ENCODE assay signal across 21 mouse cellular contexts in genomic region chr10:80553997-80554396, GRCm38 (mm10). TPM values are rescaled to one million over a fixed set of nuclear protein-coding genes. Genes with fewer than 3 reads are reported as not detected.
DNase-seq lines count a peak whose midpoint lies in the region; ATAC-seq and TF ChIP-seq lines count a peak whose summit lies in the region.
"Had no signal": no experiment of that assay in that cellular context is flagged by ENCODE, and none has a peak within 500 bp of the region (broad histone marks: within the 10 kb centered on the region; RNA-seq: fewer than 3 reads in every experiment).

No protein-coding gene starts in this region.

- H3K4me3 ChIP-seq in heart, embryonic 10.5 days: peak overlapping the region; percentile 25; the same call in 1 of the 2 replicates
- H3K4me3 ChIP-seq in heart, postnatal 0 days (ENCODE audit: low read depth, low read length): no peak overlapping the region
- H3K4me3 ChIP-seq in G1E (ENCODE audit: low read depth, low read length): peak overlapping the region; percentile 36; the same call in 1 of the 2 replicates
- H3K4me3 ChIP-seq in liver, embryonic 12.5 days: peak overlapping the region; percentile 31
- no peak overlapping the region for H3K4me3 ChIP-seq in midbrain, embryonic 15.5 days
- no peak overlapping the region for H3K4me3 ChIP-seq in midbrain, embryonic 10.5 days
- H3K4me3 ChIP-seq: embryonic facial prominence, embryonic 15.5 days; forebrain, embryonic 12.5 days; gastrocnemius, adult 2 months; neural tube, embryonic 12.5 days had no signal

- intact Hi-C loops in heart, postnatal 14 days (cut with DNase I): loop anchor here (10.0 kb wide), 1 partner anchor 179 kb away; no protein-coding TSS in a partner anchor

- no peaks in the 10 kb centered on the region for H3K27me3 ChIP-seq in heart, embryonic 10.5 days (ENCODE audit: insufficient read depth, poor library complexity, severe bottlenecking)
- H3K27me3 ChIP-seq in heart, postnatal 0 days (ENCODE audit: control insufficient read depth, insufficient read depth, low read length): no peaks in the 10 kb centered on the region
- no peaks in the 10 kb centered on the region for H3K27me3 ChIP-seq in G1E (ENCODE audit: insufficient read depth, low read length)
- H3K27me3 ChIP-seq in liver, embryonic 12.5 days (replicated peaks): no peaks in the 10 kb centered on the region
- no peaks in the 10 kb centered on the region for H3K27me3 ChIP-seq in midbrain, embryonic 15.5 days (replicated peaks)
- H3K27me3 ChIP-seq in midbrain, embryonic 10.5 days (ENCODE audit: low read depth, poor library complexity, severe bottlenecking): no peaks in the 10 kb centered on the region
- H3K27me3 ChIP-seq: embryonic facial prominence, embryonic 15.5 days; forebrain, embryonic 12.5 days; neural tube, embryonic 12.5 days; Patski had no signal

- H3K27ac ChIP-seq in heart, embryonic 10.5 days: peak overlapping the region; percentile 65
- no peak overlapping the region for H3K27ac ChIP-seq in heart, postnatal 0 days (ENCODE audit: low read depth)
- peak overlapping the region; percentile 91 for H3K27ac ChIP-seq in liver, embryonic 12.5 days
- no peak overlapping the region for H3K27ac ChIP-seq in midbrain, embryonic 15.5 days
- H3K27ac ChIP-seq in midbrain, embryonic 10.5 days (replicated peaks): no peak overlapping the region
- H3K27ac ChIP-seq: embryonic facial prominence, embryonic 15.5 days; forebrain, embryonic 12.5 days; gastrocnemius, adult 2 months; hindbrain, embryonic 14.5 days; neural tube, embryonic 12.5 days had no signal

- no peak overlapping the region for H3K4me2 ChIP-seq in heart, postnatal 0 days (ENCODE audit: low read depth, low read length)
- H3K4me2 ChIP-seq in liver, embryonic 12.5 days: peak overlapping the region; percentile 75
- H3K4me2 ChIP-seq in midbrain, embryonic 15.5 days: no peak overlapping the region
- H3K4me2 ChIP-seq: embryonic facial prominence, embryonic 15.5 days; forebrain, embryonic 12.5 days; hindbrain, embryonic 14.5 days; midbrain, embryonic 11.5 days; neural tube, embryonic 12.5 days had no signal

- DNase-seq in heart, embryonic 10.5 days (ENCODE audit: low spot score): no peak
- no peak for DNase-seq in heart, postnatal 14 days
- DNase-seq in heart, postnatal 0 days (ENCODE audit: low spot score): no peak
- no peak for DNase-seq in heart, adult 11 months
- DNase-seq in G1E (ENCODE audit: low spot score): no peak
- DNase-seq in midbrain, embryonic 10.5 days (ENCODE audit: low spot score): no peak
- DNase-seq: cerebellum, adult 11 months; cerebellum, postnatal 10 days; gastrocnemius, adult 2 months; kidney, postnatal 36 days; lung, adult 2 months; right cerebral cortex, postnatal 14 days; spleen, adult 18-20 months had no signal

- H3K9ac ChIP-seq in heart, postnatal 0 days (replicated peaks; ENCODE audit: low read depth, low read length): no peak overlapping the region
- peak overlapping the region; percentile 70 for H3K9ac ChIP-seq in liver, embryonic 12.5 days
- no peak overlapping the region for H3K9ac ChIP-seq in midbrain, embryonic 15.5 days
- H3K9ac ChIP-seq: embryonic facial prominence, embryonic 15.5 days; forebrain, embryonic 12.5 days; hindbrain, embryonic 14.5 days; neural tube, embryonic 12.5 days had no signal

- no peak for TF ChIP-seq EP300 in heart, postnatal 0 days (IDR thresholded peaks at IDR 0.05; ENCODE audit: low read depth)

- WGBS in heart, embryonic 10.5 days: 55% methylated on average over 6 of the region's 6 CpGs
- 58% methylated on average over 6 of the region's 6 CpGs for WGBS in heart, postnatal 0 days
- 55% methylated on average over 6 of the region's 6 CpGs for WGBS in liver, embryonic 12.5 days (ENCODE audit: insufficient replicate concordance)
- 88% methylated on average over 6 of the region's 6 CpGs for WGBS in midbrain, embryonic 15.5 days
- 90% methylated on average over 6 of the region's 6 CpGs for WGBS in midbrain, embryonic 10.5 days

- 0 out of 2 replicates have a peak, but pooled peaks have one; percentile 21 for ATAC-seq in heart, postnatal 0 days (ENCODE audit: insufficient read depth, low read depth)
- no peak for ATAC-seq in G1E (ENCODE audit: extremely low read depth, insufficient number of reproducible peaks, low FRiP score, poor library complexity, severe bottlenecking)
- peak; percentile 53 for ATAC-seq in liver, embryonic 12.5 days
- no peak for ATAC-seq in midbrain, embryonic 15.5 days (replicated peaks)
- ATAC-seq: Patski had no signal

- no peaks in the 10 kb centered on the region for H3K9me3 ChIP-seq in heart, embryonic 10.5 days
- no peaks in the 10 kb centered on the region for H3K9me3 ChIP-seq in heart, postnatal 0 days (replicated peaks; ENCODE audit: control insufficient read depth, low read length)
- H3K9me3 ChIP-seq in G1E (replicated peaks): no peaks in the 10 kb centered on the region
- no peaks in the 10 kb centered on the region for H3K9me3 ChIP-seq in liver, embryonic 12.5 days (replicated peaks)
- H3K9me3 ChIP-seq in midbrain, embryonic 15.5 days: no peaks in the 10 kb centered on the region
- no peaks in the 10 kb centered on the region for H3K9me3 ChIP-seq in midbrain, embryonic 10.5 days (replicated peaks)
- H3K9me3 ChIP-seq: embryonic facial prominence, embryonic 15.5 days; forebrain, embryonic 12.5 days; neural tube, embryonic 12.5 days had no signal

- H3K36me3 ChIP-seq in heart, embryonic 10.5 days: peaks cover 22% of the 10 kb centered on the region
- H3K36me3 ChIP-seq in heart, postnatal 0 days (replicated peaks; ENCODE audit: control insufficient read depth, insufficient read depth, low read length): peaks cover 19% of the 10 kb centered on the region
- H3K36me3 ChIP-seq in G1E (replicated peaks): peaks cover 88% of the 10 kb centered on the region
- peaks cover 45% of the 10 kb centered on the region for H3K36me3 ChIP-seq in liver, embryonic 12.5 days
- H3K36me3 ChIP-seq in midbrain, embryonic 15.5 days (replicated peaks): peaks cover 9% of the 10 kb centered on the region; the same call in 1 of the 2 replicates
- H3K36me3 ChIP-seq in midbrain, embryonic 10.5 days: peaks cover 20% of the 10 kb centered on the region

- H3K4me1 ChIP-seq in heart, embryonic 10.5 days: peaks cover 64% of the 10 kb centered on the region
- peaks cover 19% of the 10 kb centered on the region for H3K4me1 ChIP-seq in heart, postnatal 0 days (ENCODE audit: control insufficient read depth, insufficient read depth)
- peaks cover 65% of the 10 kb centered on the region for H3K4me1 ChIP-seq in G1E (ENCODE audit: insufficient read depth, low read depth, low read length)
- H3K4me1 ChIP-seq in liver, embryonic 12.5 days: peaks cover 76% of the 10 kb centered on the region
- peaks cover 19% of the 10 kb centered on the region for H3K4me1 ChIP-seq in midbrain, embryonic 15.5 days
- H3K4me1 ChIP-seq in midbrain, embryonic 10.5 days: peaks cover 26% of the 10 kb centered on the region

- TF ChIP-seq CTCF in heart, postnatal 0 days (IDR thresholded peaks at IDR 0.05; ENCODE audit: low read depth): no peak
- TF ChIP-seq CTCF in G1E (IDR thresholded peaks at IDR 0.05; ENCODE audit: low read depth, low read length): no peak

RNA-seq across cellular contexts. Expression of gene Rexo1, which starts 7.4 kb away (rescaled TPM):
- 25.1 and 26.9 TPM in 2 replicates for polyA plus RNA-seq in heart, embryonic 10.5 days (2016; fragmentation: Nextera tagmentation; extraction: Ambion mirVana)
- total RNA-seq in heart, postnatal 14 days (2021): 10 to 100 TPM; 14.2 to 18.1 TPM
- total RNA-seq in heart, postnatal 0 days (2014; rRNA removed; ENCODE audit: low replicate concordance): 13.1 and 17.6 TPM in 2 replicates
- 7.6 TPM in 2 replicates for polyA plus RNA-seq in heart, postnatal 0 days (2015; fragmentation: Nextera tagmentation; extraction: Ambion mirVana)
- total RNA-seq in G1E (2014; fragmentation: Nextera tagmentation): 62.1 and 68.3 TPM in 2 replicates
- 10.9 and 14.3 TPM in 2 replicates for total RNA-seq in G1E (2017)
- 148 and 173 TPM in 2 replicates for polyA plus RNA-seq in G1E (2012)
- polyA plus RNA-seq in liver, embryonic 12.5 days (2016; fragmentation: Nextera tagmentation; extraction: Ambion mirVana): 23.2 and 23.9 TPM in 2 replicates
- 33.9 and 35.0 TPM in 2 replicates for polyA plus RNA-seq in midbrain, embryonic 15.5 days (2015; fragmentation: Nextera tagmentation; extraction: Ambion mirVana)
- 31.6 and 35.3 TPM in 2 replicates for polyA plus RNA-seq in midbrain, embryonic 10.5 days (2016; fragmentation: Nextera tagmentation; extraction: Ambion mirVana)

RNA-seq across cellular contexts. Expression of gene Atp8b3, which starts 15.1 kb away (rescaled TPM):
- polyA plus RNA-seq in heart, embryonic 10.5 days (2016; fragmentation: Nextera tagmentation; extraction: Ambion mirVana): 0.31 and 0.32 TPM in 2 replicates
- not detected for total RNA-seq in heart, postnatal 14 days (2021)
- total RNA-seq in heart, postnatal 0 days (2014; rRNA removed; ENCODE audit: low replicate concordance): not detected in 2 replicates
- not detected in 2 replicates for polyA plus RNA-seq in heart, postnatal 0 days (2015; fragmentation: Nextera tagmentation; extraction: Ambion mirVana)
- total RNA-seq in G1E (2014; fragmentation: Nextera tagmentation): not detected in 2 replicates
- total RNA-seq in G1E (2017): 0.05 and 0.06 TPM in 2 replicates
- 0.02 TPM in 1 of 2 replicates, not detected in the other for polyA plus RNA-seq in G1E (2012)
- polyA plus RNA-seq in liver, embryonic 12.5 days (2016; fragmentation: Nextera tagmentation; extraction: Ambion mirVana): 0.02 and 0.08 TPM in 2 replicates
- polyA plus RNA-seq in midbrain, embryonic 15.5 days (2015; fragmentation: Nextera tagmentation; extraction: Ambion mirVana): 0.90 and 1.2 TPM in 2 replicates
- polyA plus RNA-seq in midbrain, embryonic 10.5 days (2016; fragmentation: Nextera tagmentation; extraction: Ambion mirVana): 0.41 and 0.79 TPM in 2 replicates
- total RNA-seq: gastrocnemius, adult 2 months had no signal

RNA-seq across cellular contexts. Expression of gene Klf16, which starts 23.1 kb away (rescaled TPM):
- 7.9 and 8.1 TPM in 2 replicates for polyA plus RNA-seq in heart, embryonic 10.5 days (2016; fragmentation: Nextera tagmentation; extraction: Ambion mirVana)
- total RNA-seq in heart, postnatal 14 days (2021): 1 to 10 TPM; 4.5 to 4.7 TPM
- 9.3 TPM in 2 replicates for total RNA-seq in heart, postnatal 0 days (2014; rRNA removed; ENCODE audit: low replicate concordance)
- polyA plus RNA-seq in heart, postnatal 0 days (2015; fragmentation: Nextera tagmentation; extraction: Ambion mirVana): 3.1 and 3.5 TPM in 2 replicates
- 10.8 and 14.0 TPM in 2 replicates for total RNA-seq in G1E (2014; fragmentation: Nextera tagmentation)
- 6.1 and 8.1 TPM in 2 replicates for total RNA-seq in G1E (2017)
- 105 and 141 TPM in 2 replicates for polyA plus RNA-seq in G1E (2012)
- polyA plus RNA-seq in liver, embryonic 12.5 days (2016; fragmentation: Nextera tagmentation; extraction: Ambion mirVana): 24.0 and 24.7 TPM in 2 replicates
- polyA plus RNA-seq in midbrain, embryonic 15.5 days (2015; fragmentation: Nextera tagmentation; extraction: Ambion mirVana): 6.0 and 6.3 TPM in 2 replicates
- polyA plus RNA-seq in midbrain, embryonic 10.5 days (2016; fragmentation: Nextera tagmentation; extraction: Ambion mirVana): 4.8 and 6.1 TPM in 2 replicates

RNA-seq across cellular contexts. Expression of gene Abhd17a, which starts 36.1 kb away (rescaled TPM):
- polyA plus RNA-seq in heart, embryonic 10.5 days (2016; fragmentation: Nextera tagmentation; extraction: Ambion mirVana): 94.1 and 120 TPM in 2 replicates
- total RNA-seq in heart, postnatal 14 days (2021): 10 to 100 TPM; 73.0 to 75.1 TPM
- total RNA-seq in heart, postnatal 0 days (2014; rRNA removed; ENCODE audit: low replicate concordance): 194 and 462 TPM in 2 replicates
- polyA plus RNA-seq in heart, postnatal 0 days (2015; fragmentation: Nextera tagmentation; extraction: Ambion mirVana): 88.2 and 88.6 TPM in 2 replicates
- total RNA-seq in G1E (2014; fragmentation: Nextera tagmentation): 12.4 and 14.6 TPM in 2 replicates
- 37.8 and 44.0 TPM in 2 replicates for total RNA-seq in G1E (2017)
- 574 and 928 TPM in 2 replicates for polyA plus RNA-seq in G1E (2012)
- 86.4 and 88.9 TPM in 2 replicates for polyA plus RNA-seq in liver, embryonic 12.5 days (2016; fragmentation: Nextera tagmentation; extraction: Ambion mirVana)
- 126 and 152 TPM in 2 replicates for polyA plus RNA-seq in midbrain, embryonic 15.5 days (2015; fragmentation: Nextera tagmentation; extraction: Ambion mirVana)
- polyA plus RNA-seq in midbrain, embryonic 10.5 days (2016; fragmentation: Nextera tagmentation; extraction: Ambion mirVana): 86.8 and 87.3 TPM in 2 replicates

RNA-seq across cellular contexts. Expression of gene Scamp4, which starts 48.7 kb away (rescaled TPM):
- polyA plus RNA-seq in heart, embryonic 10.5 days (2016; fragmentation: Nextera tagmentation; extraction: Ambion mirVana): 97.4 and 97.9 TPM in 2 replicates
- total RNA-seq in heart, postnatal 14 days (2021): 10 to 100 TPM; 19.8 to 23.5 TPM
- total RNA-seq in heart, postnatal 0 days (2014; rRNA removed; ENCODE audit: low replicate concordance): 25.8 and 44.5 TPM in 2 replicates
- 39.2 and 39.8 TPM in 2 replicates for polyA plus RNA-seq in heart, postnatal 0 days (2015; fragmentation: Nextera tagmentation; extraction: Ambion mirVana)
- total RNA-seq in G1E (2014; fragmentation: Nextera tagmentation): 37.5 and 39.4 TPM in 2 replicates
- 12.7 and 12.9 TPM in 2 replicates for total RNA-seq in G1E (2017)
- polyA plus RNA-seq in G1E (2012): 72.8 and 87.0 TPM in 2 replicates
- polyA plus RNA-seq in liver, embryonic 12.5 days (2016; fragmentation: Nextera tagmentation; extraction: Ambion mirVana): 63.3 and 65.2 TPM in 2 replicates
- 65.0 and 66.2 TPM in 2 replicates for polyA plus RNA-seq in midbrain, embryonic 15.5 days (2015; fragmentation: Nextera tagmentation; extraction: Ambion mirVana)
- polyA plus RNA-seq in midbrain, embryonic 10.5 days (2016; fragmentation: Nextera tagmentation; extraction: Ambion mirVana): 91.0 and 94.1 TPM in 2 replicates

Comparison
In these comparisons a context has a peak if more than half of its experiments do, and no peak if none do; other contexts are left out.
1. H3K27ac ChIP-seq: peak in heart, embryonic 10.5 days (single experiment) and liver, embryonic 12.5 days (single experiment); none in heart, postnatal 0 days (single experiment), midbrain, embryonic 15.5 days (single experiment) and midbrain, embryonic 10.5 days (single experiment).
2. H3K4me3 ChIP-seq: peak in heart, embryonic 10.5 days (single experiment), G1E (single experiment) and liver, embryonic 12.5 days (single experiment); none in heart, postnatal 0 days (single experiment), midbrain, embryonic 15.5 days (single experiment) and midbrain, embryonic 10.5 days (single experiment).
3. ATAC-seq: peak in heart, postnatal 0 days (single experiment) and liver, embryonic 12.5 days (single experiment); none in G1E (single experiment) and midbrain, embryonic 15.5 days (single experiment).